Mouse (Mus musculus) limb, embryonic 13.5 days (tissue): Measurements from ENCODE around the gene Tpr. TPM values are rescaled to one million over a fixed set of nuclear protein-coding genes. Genes with fewer than 3 reads are reported as not detected.

ENCODE experiments used
- ATAC-seq: fragments of 200-750 bp; cut with Nextera tagmentation; 2 replicates; pipeline ENCODE4 v1.8.0; 2017; ENCODE audit warnings: low read depth, moderate number of reproducible peaks, moderate TSS enrichment; ENCODE audit not compliant: low FRiP score
- H3K27ac ChIP-seq: fragments of 300-500 bp; sonication (generic); 2 replicates; pipeline ENCODE4 v1.5.1; 2015; ENCODE audit warnings: inconsistent platforms, mild to moderate bottlenecking, moderate library complexity
- H3K27me3 ChIP-seq: fragments of 300-500 bp; sonication (generic); 2 replicates; pipeline ENCODE4 v1.6.1; 2015; ENCODE audit warnings: mild to moderate bottlenecking, inconsistent platforms
- H3K36me3 ChIP-seq: fragments of 300-500 bp; sonication (generic); 2 replicates; pipeline ENCODE4 v1.6.1; 2015; ENCODE audit warnings: inconsistent platforms, mild to moderate bottlenecking, moderate library complexity
- H3K4me1 ChIP-seq: fragments of 300-500 bp; sonication (generic); 2 replicates; pipeline ENCODE4 v1.6.1; 2015; ENCODE audit warnings: inconsistent platforms
- H3K4me2 ChIP-seq: fragments of 300-500 bp; sonication (generic); replicated peaks from 2 replicates; pipeline ENCODE4 v1.6.1; 2015; ENCODE audit warnings: inconsistent platforms, mild to moderate bottlenecking, moderate library complexity
- H3K4me3 ChIP-seq: fragments of 300-500 bp; sonication (generic); 2 replicates; pipeline ENCODE4 v1.5.1; 2015; ENCODE audit warnings: moderate library complexity, mild to moderate bottlenecking, inconsistent platforms
- H3K9ac ChIP-seq: fragments of 300-500 bp; sonication (generic); 2 replicates; pipeline ENCODE4 v1.6.1; 2015; ENCODE audit warnings: mild to moderate bottlenecking, inconsistent platforms
- H3K9me3 ChIP-seq: fragments of 300-500 bp; sonication (generic); 2 replicates; pipeline ENCODE4 v1.6.1; 2016; ENCODE audit warnings: inconsistent platforms
- WGBS: fragments of 180-500 bp; shearing (Covaris S2); methylation state at CpG from one replicate; pipeline ENCODE4 v1.1.7; 2015; 5-methylcytosine and 5-hydroxymethylcytosine counted together
- polyA plus RNA-seq: library from polyadenylated mRNA; unstranded; fragments of >200 nt; fragmentation: Nextera tagmentation; extraction: Ambion mirVana; gene quantifications from 2 replicates; pipeline ENCODE4 v1.2.1, GENCODE M21; 2015

Tpr gene
- polyA plus RNA-seq, 1 experiment from 2014 or later: 197 TPM

- H3K36me3 ChIP-seq: peaks cover 68% of the 10 kb centered on the region
Observed at GRCm38 (mm10) chr1:150407285-150407684, 14.6 kb downstream of the Tpr start.

DNA sequence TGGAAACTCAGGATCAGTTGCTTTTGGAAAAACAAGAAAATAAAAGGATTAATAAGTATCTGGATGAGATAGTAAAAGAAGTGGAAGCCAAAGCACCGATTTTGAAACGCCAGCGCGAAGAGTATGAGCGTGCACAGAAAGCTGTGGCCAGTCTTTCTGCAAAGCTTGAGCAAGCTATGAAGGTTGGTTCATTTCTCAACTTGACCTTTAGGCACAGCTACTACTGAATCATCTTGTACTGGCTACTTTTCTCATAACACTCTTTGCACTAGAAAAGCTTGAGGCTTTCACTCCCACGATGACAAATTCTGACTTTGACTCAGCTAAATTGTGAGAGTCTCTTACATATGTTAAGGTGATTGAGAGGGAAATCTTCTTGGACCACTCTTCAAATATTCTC lies 17.4 kb downstream of the Tpr start:
- Histone ChIP-seq H3K36me3 (peaks cover 72% of the 10 kb centered on the region), H3K4me2 (no peak overlapping the region), H3K27ac (no peak overlapping the region), H3K4me1 (no peaks in the 10 kb centered on the region), H3K27me3 (no peaks in the 10 kb centered on the region), H3K9ac (no peak overlapping the region), H3K4me3 (no peak overlapping the region), H3K9me3 (no peaks in the 10 kb centered on the region)
- ATAC-seq: no peak
- WGBS: 93% methylated on average over 6 of the region's 6 CpGs

More at GRCm38 (mm10) chr1:150407285-150407684, 14.6 kb downstream of the Tpr start:
- Histone ChIP-seq H3K9me3 (no peaks in the 10 kb centered on the region), H3K4me3 (no peak overlapping the region), H3K27me3 (no peaks in the 10 kb centered on the region), H3K9ac (no peak overlapping the region), H3K27ac (no peak overlapping the region), H3K4me2 (no peak overlapping the region), H3K4me1 (no peaks in the 10 kb centered on the region)
- 88% methylated on average over 9 of the region's 9 CpGs for WGBS
- no peak for ATAC-seq

DNA sequence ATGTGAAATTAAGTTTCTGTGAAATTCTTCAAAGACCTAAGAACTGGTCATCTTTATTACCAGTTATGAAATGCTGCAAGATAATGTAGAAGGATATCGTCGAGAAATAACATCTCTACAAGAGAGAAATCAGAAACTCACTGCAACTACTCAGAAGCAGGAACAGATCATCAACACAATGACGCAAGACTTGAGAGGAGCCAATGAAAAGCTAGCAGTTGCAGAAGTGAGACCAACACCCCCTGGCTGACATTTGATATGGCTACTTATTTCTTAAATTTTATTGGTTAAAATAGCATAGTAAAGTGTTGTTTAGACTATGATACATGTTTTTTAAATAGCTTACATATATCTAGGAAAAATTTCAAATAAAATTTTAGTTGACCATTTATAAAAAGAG lies 23.4 kb downstream of the Tpr start:
- Histone ChIP-seq H3K27ac (no peak overlapping the region), H3K4me3 (no peak overlapping the region), H3K9ac (no peak overlapping the region), H3K9me3 (no peaks in the 10 kb centered on the region), H3K36me3 (peaks cover 68% of the 10 kb centered on the region), H3K4me1 (no peaks in the 10 kb centered on the region), H3K4me2 (no peak overlapping the region), H3K27me3 (no peaks in the 10 kb centered on the region)
- WGBS: 95% methylated on average over 3 of the region's 3 CpGs
- ATAC-seq: no peak

DNA sequence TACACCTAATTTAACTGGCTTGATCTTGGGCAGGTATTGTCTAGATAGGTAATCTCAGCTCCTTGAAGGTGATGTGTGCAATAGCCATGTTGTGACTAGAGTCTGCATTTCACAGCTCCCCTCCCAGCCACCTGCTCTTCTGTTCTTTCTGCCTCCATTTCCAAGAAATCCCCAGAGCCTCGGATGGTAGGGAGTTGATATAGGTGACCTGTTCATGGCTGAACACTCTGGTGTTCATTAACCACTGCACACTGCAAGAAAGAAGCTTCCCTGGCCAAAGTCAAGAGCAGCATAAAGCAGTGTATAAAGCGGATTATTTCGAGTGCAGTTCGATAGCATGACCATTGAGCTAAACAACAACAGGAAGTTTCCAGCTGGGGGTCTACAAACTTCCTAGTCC lies 25.8 kb downstream of the Tpr start:
- WGBS: 94% methylated on average over 4 of the region's 4 CpGs
- H3K9ac ChIP-seq: no peak overlapping the region
- ATAC-seq: no peak
- H3K9me3 ChIP-seq: no peaks in the 10 kb centered on the region
- H3K4me1 ChIP-seq: no peaks in the 10 kb centered on the region
- H3K27ac ChIP-seq: no peak overlapping the region
- no peak overlapping the region for H3K4me2 ChIP-seq
- no peak overlapping the region for H3K4me3 ChIP-seq
- peaks cover 70% of the 10 kb centered on the region for H3K36me3 ChIP-seq
- H3K27me3 ChIP-seq: no peaks in the 10 kb centered on the region

DNA sequence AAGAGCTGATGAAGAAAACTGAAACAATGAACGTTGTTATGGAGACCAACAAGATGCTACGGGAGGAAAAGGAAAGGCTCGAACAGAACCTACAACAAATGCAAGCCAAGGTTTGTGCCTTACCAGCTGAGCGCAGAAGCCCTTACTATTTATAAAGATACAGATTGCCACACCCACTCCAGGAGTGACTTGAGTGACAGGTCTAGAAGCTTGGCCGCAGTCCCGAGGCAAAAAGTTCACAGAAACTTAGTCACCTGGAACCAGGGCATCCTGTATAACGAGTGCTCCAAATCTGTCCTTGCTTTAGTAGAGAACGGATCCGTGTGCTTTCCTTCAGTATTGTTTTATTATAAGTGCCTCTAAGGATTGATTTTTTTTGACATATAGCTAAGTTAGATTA lies 33.0 kb downstream of the Tpr start:
- ATAC-seq: no peak
- Histone ChIP-seq H3K9ac (no peak overlapping the region), H3K27me3 (no peaks in the 10 kb centered on the region), H3K4me2 (no peak overlapping the region), H3K4me3 (no peak overlapping the region), H3K4me1 (no peaks in the 10 kb centered on the region), H3K36me3 (peaks cover 85% of the 10 kb centered on the region), H3K27ac (no peak overlapping the region), H3K9me3 (no peaks in the 10 kb centered on the region)
- WGBS: 88% methylated on average over 9 of the region's 9 CpGs

DNA sequence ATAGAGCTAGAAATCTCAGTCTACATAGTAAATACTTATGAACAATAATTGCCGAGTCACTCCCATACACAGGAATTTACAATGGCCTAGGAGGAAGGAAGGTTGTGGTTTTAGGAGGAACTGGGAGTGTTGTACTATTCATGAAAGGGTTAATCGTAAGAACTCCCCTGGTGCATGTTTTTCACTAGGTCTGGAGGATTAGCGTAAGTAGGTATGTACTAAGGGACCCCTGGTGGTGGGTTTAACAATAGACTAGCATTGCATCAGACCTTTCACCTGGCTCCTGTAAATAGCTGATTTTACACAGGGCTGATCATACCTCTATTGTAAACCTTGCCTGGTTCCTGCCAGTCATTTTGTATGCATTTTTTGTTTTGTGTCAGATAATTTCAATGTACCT lies 33.6 kb downstream of the Tpr start:
- WGBS: 51% methylated on average over 3 of the region's 3 CpGs
- no peak overlapping the region for H3K27ac ChIP-seq
- ATAC-seq: no peak
- H3K4me2 ChIP-seq: no peak overlapping the region
- H3K4me3 ChIP-seq: no peak overlapping the region
- no peaks in the 10 kb centered on the region for H3K27me3 ChIP-seq
- no peaks in the 10 kb centered on the region for H3K9me3 ChIP-seq
- H3K9ac ChIP-seq: no peak overlapping the region
- peaks cover 89% of the 10 kb centered on the region for H3K36me3 ChIP-seq
- no peaks in the 10 kb centered on the region for H3K4me1 ChIP-seq

- H3K9me3 ChIP-seq: no peaks in the 10 kb centered on the region
- H3K27ac ChIP-seq: no peak overlapping the region
- ATAC-seq: no peak
- 88% methylated on average over 3 of the region's 3 CpGs for WGBS
- H3K4me1 ChIP-seq: no peaks in the 10 kb centered on the region
- no peak overlapping the region for H3K4me2 ChIP-seq
- H3K4me3 ChIP-seq: no peak overlapping the region
- H3K36me3 ChIP-seq: peaks cover 77% of the 10 kb centered on the region
- H3K27me3 ChIP-seq: no peaks in the 10 kb centered on the region
- H3K9ac ChIP-seq: no peak overlapping the region
Observed at GRCm38 (mm10) chr1:150438641-150439040, 46.0 kb downstream of the Tpr start.

DNA sequence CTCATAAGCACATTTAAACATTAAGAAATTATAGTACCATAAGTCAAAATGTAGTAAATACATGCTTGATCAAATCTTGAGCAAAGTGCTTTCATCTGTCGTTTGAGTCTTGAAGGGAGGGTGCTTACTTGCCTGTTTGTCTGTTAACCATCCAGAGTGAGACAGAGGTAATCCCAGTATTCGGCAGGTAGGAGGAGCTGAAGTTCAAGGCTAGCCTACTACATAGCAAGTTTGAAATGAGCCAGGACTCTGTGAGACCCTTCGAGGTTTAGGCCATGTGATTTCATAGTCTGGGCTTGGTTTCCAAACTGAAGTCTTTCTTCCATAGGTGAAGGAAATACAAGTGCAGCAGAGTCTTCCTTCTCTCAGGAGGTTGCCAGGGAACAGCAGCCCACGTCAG lies 49.1 kb downstream of the Tpr start:
- Histone ChIP-seq H3K4me2 (no peak overlapping the region), H3K9ac (no peak overlapping the region), H3K36me3 (peaks cover 74% of the 10 kb centered on the region), H3K4me1 (no peaks in the 10 kb centered on the region), H3K27ac (no peak overlapping the region; the same call in 1 of the 2 replicates), H3K27me3 (no peaks in the 10 kb centered on the region), H3K9me3 (no peaks in the 10 kb centered on the region), H3K4me3 (no peak overlapping the region)
- WGBS: 63% methylated on average over 4 of the region's 4 CpGs
- no peak for ATAC-seq

DNA sequence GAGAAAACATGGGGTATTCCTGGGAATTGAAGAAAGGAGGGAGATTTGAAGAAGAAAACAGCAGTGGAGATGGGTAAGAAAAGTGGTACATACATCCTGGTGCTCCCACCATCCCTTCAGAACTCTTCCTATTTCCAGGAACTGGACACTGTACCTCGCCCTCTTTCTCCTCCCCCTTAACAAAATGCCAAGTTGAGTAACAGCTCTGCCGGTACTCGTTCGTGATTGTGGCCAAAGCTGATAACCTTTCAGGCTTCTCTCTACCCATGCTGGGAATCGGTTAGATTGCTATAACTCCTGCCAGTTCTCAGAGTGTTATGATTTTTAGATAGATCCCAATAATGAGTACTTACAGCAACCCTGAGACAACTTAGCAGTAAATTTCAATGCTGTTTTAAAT lies 66.3 kb downstream of the Tpr start:
- Histone ChIP-seq H3K4me1 (no peaks in the 10 kb centered on the region), H3K4me2 (no peak overlapping the region), H3K27ac (no peak overlapping the region), H3K9ac (no peak overlapping the region), H3K36me3 (no peaks in the 10 kb centered on the region), H3K27me3 (no peaks in the 10 kb centered on the region), H3K4me3 (no peak overlapping the region), H3K9me3 (no peaks in the 10 kb centered on the region)
- WGBS: 88% methylated on average over 5 of the region's 5 CpGs
- ATAC-seq: no peak

GRCm38 (mm10) chr1:150459599-150459998 lies 67.0 kb downstream of the Tpr start:
- Histone ChIP-seq H3K4me2 (no peak overlapping the region), H3K27me3 (no peaks in the 10 kb centered on the region), H3K4me3 (no peak overlapping the region), H3K9ac (no peak overlapping the region), H3K27ac (no peak overlapping the region), H3K4me1 (no peaks in the 10 kb centered on the region), H3K9me3 (no peaks in the 10 kb centered on the region), H3K36me3 (no peaks in the 10 kb centered on the region)
- WGBS: 91% methylated on average over 3 of the region's 3 CpGs
- no peak for ATAC-seq

GRCm38 (mm10) chr1:150460595-150460994 lies 68.0 kb downstream of the Tpr start:
- Histone ChIP-seq H3K27me3 (no peaks in the 10 kb centered on the region), H3K4me1 (no peaks in the 10 kb centered on the region), H3K36me3 (no peaks in the 10 kb centered on the region), H3K4me3 (no peak overlapping the region), H3K27ac (no peak overlapping the region), H3K9ac (no peak overlapping the region), H3K4me2 (no peak overlapping the region), H3K9me3 (no peaks in the 10 kb centered on the region)
- ATAC-seq: no peak
- 80% methylated on average over 7 of the region's 7 CpGs for WGBS

GRCm38 (mm10) chr1:150463068-150463467 lies 70.4 kb downstream of the Tpr start:
- Histone ChIP-seq H3K4me3 (no peak overlapping the region), H3K27ac (no peak overlapping the region), H3K27me3 (no peaks in the 10 kb centered on the region), H3K4me2 (no peak overlapping the region), H3K9ac (no peak overlapping the region), H3K4me1 (0 out of 2 replicates have a peak, but pooled peaks cover 7% of the 10 kb centered on the region), H3K9me3 (no peaks in the 10 kb centered on the region), H3K36me3 (no peaks in the 10 kb centered on the region)
- 83% methylated on average over 5 of the region's 5 CpGs for WGBS
- ATAC-seq: no peak

- Histone ChIP-seq H3K4me1 (0 out of 2 replicates have a peak, but pooled peaks cover 7% of the 10 kb centered on the region), H3K27ac (no peak overlapping the region), H3K9ac (no peak overlapping the region), H3K36me3 (no peaks in the 10 kb centered on the region), H3K9me3 (no peaks in the 10 kb centered on the region), H3K4me3 (no peak overlapping the region), H3K4me2 (no peak overlapping the region), H3K27me3 (no peaks in the 10 kb centered on the region)
- no peak for ATAC-seq
- WGBS: 91% methylated on average over 4 of the region's 4 CpGs
Observed at GRCm38 (mm10) chr1:150463691-150464090, 71.1 kb downstream of the Tpr start.
